Mouse (Mus musculus) neural tube, embryonic 12.5 days (tissue): ENCODE results near the gene Magi2. TPM values are rescaled to one million over a fixed set of nuclear protein-coding genes. Genes with fewer than 3 reads are reported as not detected.
A peak's percentile ranks its signal among the peaks of the same experiment; 100 is the strongest.

Experiments
- ATAC-seq: fragments of 200-750 bp; cut with Nextera tagmentation; 2 replicates; pipeline ENCODE4 v1.8.0; 2017; ENCODE audit warnings: low read depth, mild to moderate bottlenecking, moderate TSS enrichment, moderate library complexity; ENCODE audit not compliant: low FRiP score
- H3K27ac ChIP-seq: fragments of 300-500 bp; sonication (generic); 2 replicates; pipeline ENCODE4 v1.5.1; 2016
- H3K27me3 ChIP-seq: fragments of 300-500 bp; sonication (generic); replicated peaks from 2 replicates; pipeline ENCODE4 v1.6.1; 2016; ENCODE audit warnings: mild to moderate bottlenecking
- H3K36me3 ChIP-seq: fragments of 300-500 bp; sonication (generic); 2 replicates; pipeline ENCODE4 v1.6.1; 2016; ENCODE audit warnings: mild to moderate bottlenecking
- H3K4me1 ChIP-seq: fragments of 300-500 bp; sonication (generic); 2 replicates; pipeline ENCODE4 v1.6.1; 2016
- H3K4me2 ChIP-seq: fragments of 300-500 bp; sonication (generic); replicated peaks from 2 replicates; pipeline ENCODE4 v1.6.1; 2016; ENCODE audit warnings: mild to moderate bottlenecking
- H3K4me3 ChIP-seq: fragments of 300-500 bp; sonication (generic); 2 replicates; pipeline ENCODE4 v1.5.1; 2016
- H3K9ac ChIP-seq: fragments of 300-500 bp; sonication (generic); 2 replicates; pipeline ENCODE4 v1.6.1; 2016; ENCODE audit warnings: mild to moderate bottlenecking
- H3K9me3 ChIP-seq: fragments of 300-500 bp; sonication (generic); 2 replicates; pipeline ENCODE4 v1.6.1; 2016; ENCODE audit warnings: mild to moderate bottlenecking
- WGBS: fragments of 180-500 bp; shearing (Covaris S2); methylation state at CpG from one replicate; pipeline ENCODE4 v1.1.7; 2016; 5-methylcytosine and 5-hydroxymethylcytosine counted together
- polyA plus RNA-seq: library from polyadenylated mRNA; unstranded; fragments of >200 nt; fragmentation: Nextera tagmentation; extraction: Ambion mirVana; gene quantifications from 2 replicates; pipeline ENCODE4 v1.2.1, GENCODE M21; 2016

The Magi2 gene
- 15.2 and 16.1 TPM in 2 replicates for polyA plus RNA-seq

- Histone ChIP-seq H3K4me2 (peak within 1 kb of the TSS; percentile 99), H3K4me3 (peak within 1 kb of the TSS; percentile 57), H3K36me3 (no peaks in the 10 kb centered on the region), H3K9ac (peak within 1 kb of the TSS; percentile 69), H3K9me3 (no peaks in the 10 kb centered on the region), H3K27me3 (no peaks in the 10 kb centered on the region), H3K27ac (no peak within 1 kb of the TSS), H3K4me1 (peaks cover 9% of the 10 kb centered on the region)
- ATAC-seq = peak; percentile 78
- under 1% methylated on average over 26 of the region's 26 CpGs for WGBS
Measured at GRCm38 (mm10) chr5:19226866-19227243, at the start of gene Magi2. Gene Magi2, plus strand, starts transcription at chr5:19227036.

GRCm38 (mm10) chr5:19178594-19178993, 48.2 kb upstream of the Magi2 start:
- no peaks in the 10 kb centered on the region for H3K4me1 ChIP-seq
- H3K36me3 ChIP-seq = no peaks in the 10 kb centered on the region
- no peaks in the 10 kb centered on the region for H3K27me3 ChIP-seq
- 85% methylated on average over 6 of the region's 6 CpGs for WGBS
- no peaks in the 10 kb centered on the region for H3K9me3 ChIP-seq
- no peak overlapping the region for H3K4me2 ChIP-seq
- no peak overlapping the region for H3K27ac ChIP-seq
- H3K4me3 ChIP-seq = no peak overlapping the region
- no peak overlapping the region for H3K9ac ChIP-seq
- no peak for ATAC-seq

- WGBS = 89% methylated on average over 2 of the region's 2 CpGs
- Histone ChIP-seq H3K27me3 (no peaks in the 10 kb centered on the region), H3K27ac (no peak overlapping the region), H3K4me1 (no peaks in the 10 kb centered on the region), H3K4me3 (no peak overlapping the region), H3K9ac (no peak overlapping the region), H3K9me3 (no peaks in the 10 kb centered on the region), H3K4me2 (no peak overlapping the region), H3K36me3 (no peaks in the 10 kb centered on the region)
- ATAC-seq = no peak
Measured at GRCm38 (mm10) chr5:19186175-19186574, 40.7 kb upstream of the Magi2 start.

DNA sequence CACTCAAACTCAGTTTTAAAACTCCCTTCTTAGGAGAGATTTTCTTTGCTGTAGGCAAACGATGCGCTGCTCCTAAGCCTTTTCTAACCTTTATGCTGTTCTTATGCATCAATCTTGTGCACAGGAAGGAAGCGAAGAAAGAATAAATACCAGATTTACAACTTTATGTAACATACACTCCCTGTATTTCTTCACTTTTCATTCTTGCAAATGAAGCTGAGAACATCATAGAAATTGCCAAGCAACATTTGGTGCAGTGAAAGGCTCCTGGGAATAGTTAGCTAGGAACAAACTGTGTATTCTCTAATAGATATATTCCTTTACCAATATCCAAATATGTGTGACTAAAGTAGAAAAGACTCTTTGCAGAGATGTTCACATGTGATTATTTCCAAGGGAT, 15.2 kb upstream of the Magi2 start:
- Histone ChIP-seq H3K4me1 (no peaks in the 10 kb centered on the region), H3K4me3 (no peak overlapping the region), H3K27me3 (no peaks in the 10 kb centered on the region), H3K9me3 (no peaks in the 10 kb centered on the region), H3K4me2 (no peak overlapping the region), H3K9ac (no peak overlapping the region), H3K36me3 (no peaks in the 10 kb centered on the region), H3K27ac (no peak overlapping the region)
- 89% methylated on average over 3 of the region's 3 CpGs for WGBS
- no peak for ATAC-seq

- H3K27me3 ChIP-seq = no peaks in the 10 kb centered on the region
- no peak overlapping the region for H3K27ac ChIP-seq
- peak overlapping the region; percentile 69 for H3K9ac ChIP-seq
- H3K4me2 ChIP-seq = peak overlapping the region; percentile 99
- ATAC-seq = peak; percentile 95
- H3K4me3 ChIP-seq = peak overlapping the region; percentile 57
- no peaks in the 10 kb centered on the region for H3K9me3 ChIP-seq
- H3K4me1 ChIP-seq = peaks cover 9% of the 10 kb centered on the region
- WGBS = under 1% methylated on average over 49 of the region's 51 CpGs
- no peaks in the 10 kb centered on the region for H3K36me3 ChIP-seq
Measured at GRCm38 (mm10) chr5:19226144-19226865, 531 bp upstream of the Magi2 start.

- under 1% methylated on average over 21 of the region's 21 CpGs for WGBS
- H3K36me3 ChIP-seq = no peaks in the 10 kb centered on the region
- peaks cover 9% of the 10 kb centered on the region for H3K4me1 ChIP-seq
- H3K9me3 ChIP-seq = no peaks in the 10 kb centered on the region
- H3K9ac ChIP-seq = peak overlapping the region; percentile 69
- no peaks in the 10 kb centered on the region for H3K27me3 ChIP-seq
- ATAC-seq = peak; percentile 35
- peak overlapping the region; percentile 99 for H3K4me2 ChIP-seq
- H3K4me3 ChIP-seq = peak overlapping the region; percentile 57
- no peak overlapping the region for H3K27ac ChIP-seq
Measured at GRCm38 (mm10) chr5:19227281-19227680, 445 bp downstream of the Magi2 start.

DNA sequence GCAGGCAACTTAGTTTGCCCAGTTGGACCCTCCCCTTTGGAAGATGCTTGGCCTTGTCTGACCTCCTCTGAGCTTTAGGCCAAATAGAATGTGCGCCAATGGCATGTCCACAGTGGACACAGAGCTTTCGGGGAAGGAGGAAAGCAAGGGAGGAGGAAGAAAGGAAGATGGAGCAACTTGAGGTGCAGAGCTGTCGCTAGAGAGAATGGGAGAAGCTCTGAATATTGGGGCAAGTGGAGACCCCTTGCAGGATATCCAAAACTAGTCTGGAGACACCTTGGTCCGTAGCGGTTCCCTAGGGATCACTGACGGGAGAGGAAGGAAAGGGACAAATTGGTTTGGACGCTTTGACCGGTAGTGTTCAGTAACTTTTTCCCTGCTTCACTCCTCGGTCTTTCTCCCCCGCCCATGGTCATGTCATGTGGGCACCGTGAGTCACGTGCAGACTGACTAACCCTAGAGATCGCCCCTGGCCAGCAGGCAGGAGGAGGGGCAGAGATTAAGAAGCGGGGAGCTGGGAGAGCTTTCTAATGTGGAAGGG, 1.0 kb downstream of the Magi2 start:
- under 1% methylated on average over 14 of the region's 14 CpGs for WGBS
- Histone ChIP-seq H3K27me3 (no peaks in the 10 kb centered on the region), H3K36me3 (no peaks in the 10 kb centered on the region), H3K4me1 (peaks cover 9% of the 10 kb centered on the region), H3K9ac (peak overlapping the region; percentile 69), H3K4me3 (peak overlapping the region; percentile 57), H3K9me3 (no peaks in the 10 kb centered on the region), H3K27ac (no peak overlapping the region), H3K4me2 (peak overlapping the region; percentile 99)
- no peak for ATAC-seq

- Histone ChIP-seq H3K36me3 (no peaks in the 10 kb centered on the region), H3K4me3 (no peak overlapping the region), H3K27me3 (no peaks in the 10 kb centered on the region), H3K4me1 (no peaks in the 10 kb centered on the region), H3K9ac (no peak overlapping the region), H3K4me2 (no peak overlapping the region), H3K27ac (no peak overlapping the region), H3K9me3 (no peaks in the 10 kb centered on the region)
- no peak for ATAC-seq
Measured at GRCm38 (mm10) chr5:19241797-19242196, 15.0 kb downstream of the Magi2 start.

GRCm38 (mm10) chr5:19246426-19246825, 19.6 kb downstream of the Magi2 start:
- Histone ChIP-seq H3K4me1 (no peaks in the 10 kb centered on the region), H3K4me3 (no peak overlapping the region), H3K9ac (no peak overlapping the region), H3K27me3 (no peaks in the 10 kb centered on the region), H3K36me3 (no peaks in the 10 kb centered on the region), H3K27ac (no peak overlapping the region), H3K4me2 (no peak overlapping the region), H3K9me3 (no peaks in the 10 kb centered on the region)
- ATAC-seq = no peak
- 78% methylated on average over 2 of the region's 2 CpGs for WGBS

DNA sequence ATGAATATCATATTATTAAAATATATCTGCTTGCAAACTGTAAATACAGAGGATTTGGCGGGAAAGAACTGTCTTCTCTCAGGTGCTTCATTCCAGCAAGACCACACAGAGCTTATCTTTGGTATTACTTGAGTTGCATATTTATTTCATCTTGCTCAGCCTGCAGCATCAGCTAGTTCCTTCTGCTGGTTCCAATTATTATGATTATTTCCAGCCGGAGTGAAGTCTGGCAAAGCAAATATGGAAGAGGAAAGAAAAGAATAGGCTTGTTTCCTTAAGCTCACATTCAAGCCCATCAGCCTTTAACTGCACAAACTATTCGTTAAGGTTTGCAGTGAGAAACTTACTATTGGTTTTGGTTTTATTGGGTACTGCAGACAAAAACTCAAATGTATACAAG, 20.4 kb downstream of the Magi2 start:
- H3K9me3 ChIP-seq = no peaks in the 10 kb centered on the region

GRCm38 (mm10) chr5:19262816-19263215, 36.0 kb downstream of the Magi2 start:
- Histone ChIP-seq H3K9me3 (no peaks in the 10 kb centered on the region), H3K4me3 (no peak overlapping the region), H3K4me1 (no peaks in the 10 kb centered on the region), H3K27ac (no peak overlapping the region), H3K36me3 (no peaks in the 10 kb centered on the region), H3K27me3 (no peaks in the 10 kb centered on the region), H3K4me2 (no peak overlapping the region), H3K9ac (no peak overlapping the region)
- WGBS = 69% methylated on average over 5 of the region's 5 CpGs
- no peak for ATAC-seq

More for the DNA sequence above, 20.4 kb downstream of the Magi2 start:
- Histone ChIP-seq H3K27ac (no peak overlapping the region), H3K4me3 (no peak overlapping the region), H3K9ac (no peak overlapping the region), H3K27me3 (no peaks in the 10 kb centered on the region), H3K4me1 (no peaks in the 10 kb centered on the region), H3K4me2 (no peak overlapping the region), H3K36me3 (no peaks in the 10 kb centered on the region)
- ATAC-seq = no peak
- 83% methylated on average over 3 of the region's 3 CpGs for WGBS

DNA sequence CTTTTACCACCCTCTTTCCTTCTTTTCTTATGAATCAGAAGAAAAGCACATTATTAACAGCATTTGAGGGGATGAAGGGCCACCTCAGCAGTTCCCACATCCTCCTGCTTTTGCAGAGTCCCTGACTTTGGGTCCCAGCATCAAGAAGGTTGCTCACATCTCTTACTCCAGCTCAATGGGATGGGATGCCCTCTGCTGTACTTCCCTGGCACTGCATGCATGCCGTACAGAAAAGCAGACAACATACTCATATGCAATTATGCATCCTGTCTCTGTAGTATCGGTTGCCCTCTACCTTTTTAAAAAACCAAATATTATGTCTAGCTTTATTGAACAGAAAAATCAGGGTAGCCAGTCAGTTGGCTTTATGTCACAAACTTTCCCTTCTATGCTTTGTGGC, 37.8 kb downstream of the Magi2 start:
- WGBS = 69% methylated on average over 2 of the region's 2 CpGs

GRCm38 (mm10) chr5:19292581-19292980, 65.7 kb downstream of the Magi2 start:
- H3K9ac ChIP-seq = no peak overlapping the region
- no peak overlapping the region for H3K4me3 ChIP-seq
- H3K27ac ChIP-seq = no peak overlapping the region
- no peaks in the 10 kb centered on the region for H3K36me3 ChIP-seq
- no peaks in the 10 kb centered on the region for H3K9me3 ChIP-seq
- H3K27me3 ChIP-seq = no peaks in the 10 kb centered on the region
- no peaks in the 10 kb centered on the region for H3K4me1 ChIP-seq
- H3K4me2 ChIP-seq = no peak overlapping the region
- WGBS = 87% methylated on average over 3 of the region's 3 CpGs
- ATAC-seq = no peak

More for the DNA sequence above, 37.8 kb downstream of the Magi2 start:
- Histone ChIP-seq H3K36me3 (no peaks in the 10 kb centered on the region), H3K9me3 (no peaks in the 10 kb centered on the region), H3K27me3 (no peaks in the 10 kb centered on the region), H3K4me2 (no peak overlapping the region), H3K4me3 (no peak overlapping the region), H3K9ac (no peak overlapping the region), H3K4me1 (no peaks in the 10 kb centered on the region), H3K27ac (no peak overlapping the region)
- no peak for ATAC-seq
